Mouse (Mus musculus) ovary, adult 10 weeks (tissue): ENCODE results near the gene Rrp1b. TPM values are rescaled to one million over a fixed set of nuclear protein-coding genes. Genes with fewer than 3 reads are reported as not detected.

ENCODE experiments used
- polyA plus RNA-seq: library from polyadenylated mRNA; stranded (reverse); fragments of 350-450 nt; fragmentation: Illumina TruSeq; extraction: RNeasy Lipid Tissue Mini Kit (QIAGEN cat#74804); gene quantifications from one replicate; pipeline ENCODE4 v1.2.3, GENCODE M21; 2014

Gene Rrp1b
- polyA plus RNA-seq, result 5.2 TPM

DNA sequence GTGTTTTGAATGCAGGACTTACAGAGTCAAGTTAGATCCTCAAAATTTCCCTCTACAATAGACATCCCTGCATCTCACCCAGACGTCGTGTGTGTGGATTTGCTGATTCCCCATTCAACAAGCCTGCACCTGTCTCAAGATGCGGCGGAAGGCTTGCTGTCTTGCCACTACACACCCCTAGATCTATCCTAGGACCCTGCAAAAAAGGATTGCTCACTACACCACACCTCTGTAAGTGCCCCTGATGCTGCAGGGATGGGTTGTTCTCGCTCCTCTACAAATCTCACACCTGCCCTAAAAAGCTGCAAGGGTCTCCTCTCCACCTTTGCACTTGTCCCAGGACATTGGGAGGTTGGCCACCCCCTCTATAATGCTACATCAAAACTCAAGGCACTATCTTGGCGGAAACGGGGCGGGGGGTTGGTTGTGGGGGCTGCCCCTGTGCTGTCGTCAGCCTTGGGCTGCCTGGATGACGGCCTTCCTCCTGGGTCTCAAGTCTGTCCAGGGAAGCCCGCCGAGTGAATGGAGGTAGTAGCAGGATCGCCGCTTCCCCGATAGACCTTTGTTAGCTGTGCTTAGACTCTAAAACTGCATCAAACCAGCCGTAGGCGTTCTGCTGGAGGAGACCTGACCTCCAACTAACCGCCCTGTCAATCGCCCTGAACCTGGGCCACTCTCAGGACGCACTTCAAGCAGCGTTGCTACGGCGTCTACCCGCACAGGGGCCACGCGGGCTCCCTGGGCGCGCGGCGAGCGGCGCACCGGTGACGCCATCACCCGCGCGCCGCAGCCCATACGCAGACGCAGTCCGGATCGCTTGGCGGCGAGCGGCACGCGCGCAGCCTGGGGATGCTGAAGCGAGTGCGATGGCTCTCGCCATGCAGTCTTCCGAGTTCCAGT is at the start of gene Rrp1b, which contains the start of gene Hsf2bp:
Gene Rrp1b, plus strand, starts transcription at position 492 of the 900 bp plus-strand sequence.
Gene Hsf2bp, minus strand, starts transcription at position 741 of the 900 bp plus-strand sequence.

Other genes starting within 250 kb of the Rrp1b start
- gene Sik1, start 180.3 kb upstream of the Rrp1b start, polyA plus RNA-seq, result 5.9 TPM
- 1.5 TPM for gene Hsf2bp, start 249 bp downstream of the Rrp1b start, polyA plus RNA-seq
- 1.3 TPM for gene Notch3, start 130.8 kb downstream of the Rrp1b start, polyA plus RNA-seq
- gene Ephx3, start 153.4 kb downstream of the Rrp1b start, polyA plus RNA-seq, result 0.37 TPM
- gene Brd4, start 248.6 kb downstream of the Rrp1b start, polyA plus RNA-seq, result 46.2 TPM